Mouse (Mus musculus) ES-Bruce4 (cell line): ENCODE data around the gene BC051142. TPM values are rescaled to one million over a fixed set of nuclear protein-coding genes. Genes with fewer than 3 reads are reported as not detected.

Source experiments
- H3K27ac ChIP-seq: 2 replicates; pipeline ENCODE4 v1.5.1; 2012; ENCODE audit warnings: low read length, inconsistent platforms; ENCODE audit not compliant: insufficient read depth
- H3K27me3 ChIP-seq: 2 replicates; pipeline ENCODE4 v1.6.1; 2012; ENCODE audit warnings: mild to moderate bottlenecking, low read length, inconsistent platforms; ENCODE audit not compliant: control insufficient read depth, poor library complexity, insufficient read depth, severe bottlenecking
- H3K36me3 ChIP-seq: 2 replicates; pipeline ENCODE4 v1.6.1; 2012; ENCODE audit warnings: inconsistent platforms, mild to moderate bottlenecking, low read length, moderate library complexity; ENCODE audit not compliant: control insufficient read depth, poor library complexity, insufficient read depth, severe bottlenecking
- H3K4me1 ChIP-seq: one replicate; pipeline ENCODE4 v1.8.1; 2011; ENCODE audit warnings: low read length; ENCODE audit not compliant: control insufficient read depth, insufficient read depth
- H3K4me3 ChIP-seq: 2 replicates; pipeline ENCODE4 v1.5.1; 2011; ENCODE audit warnings: low read depth, mild to moderate bottlenecking, low read length
- H3K9ac ChIP-seq: 2 replicates; pipeline ENCODE4 v1.6.1; 2012; ENCODE audit warnings: low read depth, mild to moderate bottlenecking, inconsistent platforms; ENCODE audit not compliant: poor library complexity, severe bottlenecking
- H3K9me3 ChIP-seq: replicated peaks from 2 replicates; pipeline ENCODE4 v1.6.1; 2012; ENCODE audit warnings: mild to moderate bottlenecking, low read length, inconsistent platforms; ENCODE audit not compliant: control insufficient read depth, poor library complexity, insufficient read depth, severe bottlenecking
- CTCF ChIP-seq: IDR thresholded peaks from one replicate; pipeline ENCODE4 v1.8.1; 2011; ENCODE audit warnings: low read depth, low read length
- EP300 ChIP-seq: IDR thresholded peaks from 2 replicates; pipeline ENCODE4 v1.6.1; 2011; ENCODE audit warnings: low read depth, low read length; ENCODE audit not compliant: insufficient read depth
- POLR2A ChIP-seq: IDR thresholded peaks from one replicate; pipeline ENCODE4 v1.8.1; 2011; ENCODE audit warnings: low read length; ENCODE audit not compliant: insufficient read depth
- polyA plus RNA-seq: library from polyadenylated mRNA; stranded (reverse); fragments of >200 nt; gene quantifications from 2 replicates; pipeline ENCODE4 v1.2.4, GENCODE M21; 2011; ENCODE audit warnings: low read depth; ENCODE audit not compliant: missing spikeins, insufficient read depth, insufficient read length

Gene BC051142
- polyA plus RNA-seq, 1 experiment: not detected

GRCm38 (mm10) chr17:34388513-34388912 is 10.1 kb upstream of the BC051142 start:
- TF ChIP-seq POLR2A (no peak), CTCF (peak; percentile 65)
- Histone ChIP-seq H3K27ac (no peak overlapping the region), H3K4me1 (peaks cover 2% of the 10 kb centered on the region), H3K36me3 (no peaks in the 10 kb centered on the region), H3K27me3 (no peaks in the 10 kb centered on the region), H3K4me3 (no peak overlapping the region), H3K9ac (no peak overlapping the region), H3K9me3 (peaks cover under 1% of the 10 kb centered on the region; the same call in 1 of the 2 replicates)

DNA sequence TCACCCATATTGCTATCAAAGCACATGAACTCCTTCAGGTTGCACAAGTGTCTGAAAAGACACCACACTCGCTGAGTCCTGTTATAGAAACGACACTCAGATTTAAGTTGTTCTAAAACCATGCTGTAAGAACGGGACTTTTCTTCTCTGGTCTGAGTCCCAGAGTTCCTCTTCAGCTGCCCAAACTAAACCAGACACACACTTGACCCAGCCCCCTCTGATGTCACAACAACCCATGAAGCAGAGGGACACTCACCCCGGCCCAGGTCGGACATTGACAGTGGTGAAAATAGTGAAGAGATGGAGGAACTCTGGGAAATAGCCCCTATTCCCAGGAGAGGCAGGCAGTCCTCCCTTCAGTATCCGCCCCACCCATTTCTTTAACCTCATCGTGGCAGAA is 7.1 kb upstream of the BC051142 start:
- H3K36me3 ChIP-seq: no peaks in the 10 kb centered on the region
- H3K4me1 ChIP-seq: peaks cover 2% of the 10 kb centered on the region
- TF ChIP-seq CTCF: no peak
- H3K9ac ChIP-seq: no peak overlapping the region
- H3K9me3 ChIP-seq: peaks cover 4% of the 10 kb centered on the region; the same call in 1 of the 2 replicates
- H3K4me3 ChIP-seq: no peak overlapping the region
- H3K27ac ChIP-seq: no peak overlapping the region
- no peaks in the 10 kb centered on the region for H3K27me3 ChIP-seq

DNA sequence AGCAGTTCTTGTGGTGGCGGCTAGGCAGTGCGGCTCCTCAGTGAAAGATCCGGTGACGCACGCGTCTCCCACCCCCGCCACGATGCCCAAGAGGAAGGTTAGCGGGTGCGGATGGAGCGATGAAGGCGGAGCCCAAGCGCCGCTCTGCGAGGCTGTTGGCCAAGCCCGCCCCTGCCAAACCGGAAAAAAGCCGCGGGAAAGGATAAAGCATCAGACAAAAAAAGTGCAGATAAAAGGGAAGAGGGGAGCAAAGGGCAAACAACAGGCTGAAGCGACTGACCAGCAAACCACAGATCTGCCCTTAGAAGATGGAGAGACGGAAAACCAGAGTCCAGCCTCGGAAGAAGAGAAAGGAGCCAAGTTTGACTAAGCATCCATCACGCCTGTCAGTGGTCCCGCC is 6.3 kb upstream of the BC051142 start:
- Histone ChIP-seq H3K27ac (no peak overlapping the region), H3K4me1 (peaks cover 2% of the 10 kb centered on the region), H3K27me3 (no peaks in the 10 kb centered on the region), H3K9me3 (peaks cover 4% of the 10 kb centered on the region; the same call in 1 of the 2 replicates), H3K4me3 (no peak overlapping the region), H3K36me3 (no peaks in the 10 kb centered on the region), H3K9ac (no peak overlapping the region)
- no peak for TF ChIP-seq EP300
- TF ChIP-seq POLR2A: no peak
- no peak for TF ChIP-seq CTCF

- TF ChIP-seq POLR2A (no peak), CTCF (peak; percentile 46), EP300 (no peak)
- Histone ChIP-seq H3K4me1 (no peaks in the 10 kb centered on the region), H3K9ac (no peak overlapping the region), H3K27me3 (no peaks in the 10 kb centered on the region), H3K9me3 (peaks cover 4% of the 10 kb centered on the region; the same call in 1 of the 2 replicates), H3K4me3 (no peak overlapping the region), H3K27ac (no peak overlapping the region), H3K36me3 (no peaks in the 10 kb centered on the region)
Measured at GRCm38 (mm10) chr17:34397357-34397756, 1.3 kb upstream of the BC051142 start.

GRCm38 (mm10) chr17:34398058-34398710 is 436 bp upstream of the BC051142 start:
- no peak for TF ChIP-seq CTCF
- TF ChIP-seq EP300: no peak
- no peak for TF ChIP-seq POLR2A
- no peaks in the 10 kb centered on the region for H3K27me3 ChIP-seq
- no peaks in the 10 kb centered on the region for H3K4me1 ChIP-seq
- no peaks in the 10 kb centered on the region for H3K36me3 ChIP-seq
- no peak overlapping the region for H3K27ac ChIP-seq
- H3K9ac ChIP-seq: peak overlapping the region; percentile 61; the same call in 1 of the 2 replicates
- peaks cover 4% of the 10 kb centered on the region; the same call in 1 of the 2 replicates for H3K9me3 ChIP-seq
- peak overlapping the region; percentile 75 for H3K4me3 ChIP-seq

DNA sequence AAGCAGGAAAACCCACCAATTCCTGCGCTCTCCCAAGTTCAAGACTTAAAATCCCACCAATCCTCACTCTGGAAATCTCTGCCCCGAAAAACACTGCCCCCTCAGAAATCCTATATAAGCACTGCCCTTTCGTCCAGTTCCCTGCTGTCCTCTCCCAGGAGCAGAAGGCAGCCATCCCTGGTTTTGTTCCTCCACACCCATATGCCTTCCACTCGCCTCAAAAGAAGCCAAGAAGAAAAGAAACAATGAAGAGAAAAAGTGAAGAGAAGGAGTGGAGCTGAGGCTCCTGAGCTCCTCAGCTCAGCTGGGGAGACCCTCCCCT is 735 bp downstream of the BC051142 start:
- no peak overlapping the region for H3K9ac ChIP-seq
- no peaks in the 10 kb centered on the region for H3K27me3 ChIP-seq
- no peaks in the 10 kb centered on the region for H3K4me1 ChIP-seq
- TF ChIP-seq POLR2A (no peak), CTCF (no peak), EP300 (no peak)
- no peaks in the 10 kb centered on the region for H3K9me3 ChIP-seq
- H3K27ac ChIP-seq: no peak overlapping the region
- no peak overlapping the region for H3K4me3 ChIP-seq
- no peaks in the 10 kb centered on the region for H3K36me3 ChIP-seq
